Mouse (Mus musculus) testis, adult 2 months (tissue): ENCODE measurements around the gene Epc2. TPM values are rescaled to one million over a fixed set of nuclear protein-coding genes. Genes with fewer than 3 reads are reported as not detected.

Experiments used
- H3K27ac ChIP-seq: fragments of 200-500 bp; 2 replicates; pipeline ENCODE4 v1.5.1; 2012; ENCODE audit warnings: low read depth, low read length; ENCODE audit not compliant: control insufficient read depth, insufficient read depth
- H3K27me3 ChIP-seq: fragments of 200-500 bp; 2 replicates; pipeline ENCODE4 v1.6.1; 2012; ENCODE audit warnings: mild to moderate bottlenecking, low read length, moderate library complexity; ENCODE audit not compliant: control insufficient read depth, insufficient read depth
- H3K36me3 ChIP-seq: fragments of 200-500 bp; 2 replicates; pipeline ENCODE4 v1.6.1; 2012; ENCODE audit warnings: mild to moderate bottlenecking, low read length; ENCODE audit not compliant: control insufficient read depth, insufficient read depth
- H3K4me1 ChIP-seq: fragments of 200-500 bp; 2 replicates; pipeline ENCODE4 v1.6.1; 2012; ENCODE audit warnings: low read length; ENCODE audit not compliant: control insufficient read depth, insufficient read depth
- H3K4me3 ChIP-seq: fragments of 200-500 bp; 2 replicates; pipeline ENCODE4 v1.5.1; 2012; ENCODE audit warnings: low read depth, mild to moderate bottlenecking, low read length, moderate library complexity, mixed read lengths; ENCODE audit not compliant: control insufficient read depth
- CTCF ChIP-seq: fragments of 200-500 bp; IDR thresholded peaks from 2 replicates; pipeline ENCODE4 v1.5.1; 2012; ENCODE audit warnings: low read depth, mild to moderate bottlenecking, inconsistent platforms, low read length, moderate library complexity; ENCODE audit not compliant: control insufficient read depth, insufficient read depth, insufficient replicate concordance
- POLR2A ChIP-seq: fragments of 200-500 bp; IDR thresholded peaks from 2 replicates; pipeline ENCODE4 v1.6.1; 2012; ENCODE audit warnings: low read depth, mild to moderate bottlenecking, inconsistent platforms, low read length, moderate library complexity; ENCODE audit not compliant: control insufficient read depth
- polyA plus RNA-seq: library from polyadenylated mRNA; depleted of rRNA; stranded (reverse); fragments of >200 nt; gene quantifications from 2 replicates; pipeline ENCODE4 v1.2.3, GENCODE M21; 2012; rRNA removed

The Epc2 gene
- polyA plus RNA-seq, 1 experiment: 13.2 TPM

GRCm38 (mm10) chr2:49592926-49593325 lies 141.6 kb downstream of the Epc2 start:
- Histone ChIP-seq H3K4me1 (peaks cover 2% of the 10 kb centered on the region; the same call in 1 of the 2 replicates), H3K36me3 (no peaks in the 10 kb centered on the region), H3K4me3 (no peak overlapping the region), H3K27me3 (no peaks in the 10 kb centered on the region), H3K27ac (no peak overlapping the region)
- no peak for TF ChIP-seq POLR2A
- TF ChIP-seq CTCF: no peak

GRCm38 (mm10) chr2:49594886-49595285 lies 143.6 kb downstream of the Epc2 start:
- Histone ChIP-seq H3K27me3 (no peaks in the 10 kb centered on the region), H3K27ac (no peak overlapping the region), H3K4me1 (peaks cover 5% of the 10 kb centered on the region; the same call in 1 of the 2 replicates), H3K36me3 (no peaks in the 10 kb centered on the region), H3K4me3 (no peak overlapping the region)
- TF ChIP-seq POLR2A (no peak), CTCF (no peak)

- Histone ChIP-seq H3K27ac (no peak overlapping the region), H3K4me3 (no peak overlapping the region), H3K27me3 (no peaks in the 10 kb centered on the region), H3K4me1 (peaks cover 5% of the 10 kb centered on the region; the same call in 1 of the 2 replicates), H3K36me3 (no peaks in the 10 kb centered on the region)
- TF ChIP-seq CTCF (no peak), POLR2A (no peak)
Observed at GRCm38 (mm10) chr2:49596318-49596717, 145.0 kb downstream of the Epc2 start.

- TF ChIP-seq POLR2A: no peak
- Histone ChIP-seq H3K4me1 (peaks cover 5% of the 10 kb centered on the region; the same call in 1 of the 2 replicates), H3K4me3 (no peak overlapping the region), H3K27ac (no peak overlapping the region), H3K27me3 (no peaks in the 10 kb centered on the region), H3K36me3 (no peaks in the 10 kb centered on the region)
Observed at GRCm38 (mm10) chr2:49600021-49600681, 148.9 kb downstream of the Epc2 start.

Other genes with a start within 250 kb of the Epc2 start
- gene Kif5c, start 167.8 kb downstream of the Epc2 start, polyA plus RNA-seq: 19.0 and 23.7 TPM in 2 replicates